Mouse (Mus musculus): ENCODE measurements around the gene Clic5. TPM values are rescaled to one million over a fixed set of nuclear protein-coding genes. Genes with fewer than 3 reads are reported as not detected.

Clic5 gene
- polyA plus RNA-seq, 1 experiment: 26.7 TPM

DNA sequence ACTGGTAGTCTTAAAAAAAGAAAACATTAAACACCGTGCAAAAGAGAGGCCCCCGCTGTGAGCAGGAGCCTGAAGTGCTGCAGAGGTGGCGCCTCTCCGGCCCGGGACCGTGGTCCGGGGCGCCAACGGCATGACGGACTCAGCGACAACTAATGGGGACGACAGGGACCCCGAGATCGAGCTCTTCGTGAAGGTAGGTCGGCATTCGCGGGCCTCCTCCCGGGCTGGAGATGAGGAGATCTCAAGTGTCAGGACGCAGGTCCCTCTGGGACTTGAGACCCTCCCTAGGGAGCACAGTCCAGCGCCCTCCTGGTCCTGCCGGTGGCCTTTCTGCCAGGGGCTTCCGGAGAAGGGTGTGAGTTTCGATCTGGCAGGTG, 373 bp downstream of the Clic5 start:
- 1% methylated on average over 24 of the region's 24 CpGs for WGBS
- no peak; the same call in 1 of the 2 replicates for TF ChIP-seq POLR2A (IDR thresholded peaks at IDR 0.05; ENCODE audit: low read depth, low read length)
- H3K4me3 ChIP-seq (ENCODE audit: low read depth, low read length): peak overlapping the region; percentile 68
- peaks cover 25% of the 10 kb centered on the region for H3K4me1 ChIP-seq (ENCODE audit: control insufficient read depth, insufficient read depth, insufficient read length, low read length)
- H3K27ac ChIP-seq (ENCODE audit: insufficient read depth, low read depth, low read length): 0 out of 2 replicates have a peak overlapping the region, but pooled peaks have one; percentile 8
- H3K36me3 ChIP-seq (ENCODE audit: control insufficient read depth, insufficient read depth, low read length): peaks cover 4% of the 10 kb centered on the region; the same call in 1 of the 2 replicates
- no peaks in the 10 kb centered on the region for H3K27me3 ChIP-seq (ENCODE audit: control insufficient read depth, insufficient read depth, low read length)

GRCm38 (mm10) chr17:44189696-44190095, 1.3 kb downstream of the Clic5 start:
- H3K27me3 ChIP-seq (ENCODE audit: control insufficient read depth, insufficient read depth, low read length): no peaks in the 10 kb centered on the region
- no peak overlapping the region for H3K27ac ChIP-seq (ENCODE audit: insufficient read depth, low read depth, low read length)
- peaks cover 7% of the 10 kb centered on the region; the same call in 1 of the 2 replicates for H3K36me3 ChIP-seq (ENCODE audit: control insufficient read depth, insufficient read depth, low read length)
- peaks cover 28% of the 10 kb centered on the region for H3K4me1 ChIP-seq (ENCODE audit: control insufficient read depth, insufficient read depth, insufficient read length, low read length)
- TF ChIP-seq POLR2A (IDR thresholded peaks at IDR 0.05; ENCODE audit: low read depth, low read length) (no peak), CTCF (IDR thresholded peaks at IDR 0.05; ENCODE audit: extremely low read depth, insufficient read length, insufficient replicate concordance, low read depth, low read length) (no peak)
- H3K4me3 ChIP-seq (ENCODE audit: low read depth, low read length): peak overlapping the region; percentile 54
- WGBS: 11% methylated on average over 11 of the region's 11 CpGs

DNA sequence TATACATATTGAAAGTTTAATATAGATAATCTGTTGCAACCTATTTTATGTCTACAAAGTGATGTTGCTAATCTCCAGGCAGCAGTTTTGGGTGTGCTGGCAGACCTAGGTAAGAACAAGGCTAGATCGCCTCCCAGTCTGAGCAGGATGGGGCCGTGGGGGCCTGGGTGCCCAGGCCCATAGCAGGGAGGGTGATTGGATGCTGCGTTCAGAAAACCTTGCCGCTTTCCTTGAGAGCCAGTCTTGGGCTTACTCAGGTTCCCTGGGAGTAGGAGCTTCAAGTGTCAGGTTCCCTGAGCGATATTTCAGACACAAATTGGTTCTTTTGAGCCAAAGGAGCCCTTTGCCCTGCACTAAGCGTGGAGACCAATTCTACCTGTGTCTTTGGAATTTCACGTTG, 1.9 kb downstream of the Clic5 start:
- no peak overlapping the region for H3K4me3 ChIP-seq (ENCODE audit: low read depth, low read length)
- peaks cover 28% of the 10 kb centered on the region for H3K4me1 ChIP-seq (ENCODE audit: control insufficient read depth, insufficient read depth, insufficient read length, low read length)
- H3K36me3 ChIP-seq (ENCODE audit: control insufficient read depth, insufficient read depth, low read length): peaks cover 8% of the 10 kb centered on the region; the same call in 1 of the 2 replicates
- no peaks in the 10 kb centered on the region for H3K27me3 ChIP-seq (ENCODE audit: control insufficient read depth, insufficient read depth, low read length)
- no peak for TF ChIP-seq POLR2A (IDR thresholded peaks at IDR 0.05; ENCODE audit: low read depth, low read length)
- TF ChIP-seq CTCF (IDR thresholded peaks at IDR 0.05; ENCODE audit: extremely low read depth, insufficient read length, insufficient replicate concordance, low read depth, low read length): no peak
- WGBS: 83% methylated on average over 7 of the region's 7 CpGs
- no peak overlapping the region for H3K27ac ChIP-seq (ENCODE audit: insufficient read depth, low read depth, low read length)

DNA sequence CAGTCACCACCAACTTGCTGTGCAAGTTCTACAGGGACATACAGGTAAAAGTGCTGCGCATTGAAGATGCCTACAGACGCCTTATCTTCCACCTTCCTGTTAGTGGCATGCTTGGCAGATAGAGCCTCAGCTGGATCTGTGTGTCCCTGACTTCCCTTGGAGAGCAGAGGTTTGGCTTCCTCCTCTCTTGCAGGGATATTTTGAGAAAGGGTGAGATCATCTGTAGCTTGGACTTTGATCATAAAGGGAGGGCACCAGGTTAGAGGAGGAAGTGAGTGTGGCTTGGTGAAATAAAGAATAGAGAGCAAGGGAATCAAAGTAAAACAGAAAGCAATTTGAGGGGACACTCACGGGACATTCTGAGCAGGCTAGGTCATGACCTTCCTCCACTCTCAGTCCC, 4.6 kb downstream of the Clic5 start:
- H3K36me3 ChIP-seq (ENCODE audit: control insufficient read depth, insufficient read depth, low read length): peaks cover 8% of the 10 kb centered on the region; the same call in 1 of the 2 replicates
- TF ChIP-seq CTCF (IDR thresholded peaks at IDR 0.05; ENCODE audit: extremely low read depth, insufficient read length, insufficient replicate concordance, low read depth, low read length) (no peak), POLR2A (IDR thresholded peaks at IDR 0.05; ENCODE audit: low read depth, low read length) (no peak)
- peaks cover 28% of the 10 kb centered on the region for H3K4me1 ChIP-seq (ENCODE audit: control insufficient read depth, insufficient read depth, insufficient read length, low read length)
- no peak overlapping the region for H3K4me3 ChIP-seq (ENCODE audit: low read depth, low read length)
- peak overlapping the region; percentile 87 for H3K27ac ChIP-seq (ENCODE audit: insufficient read depth, low read depth, low read length)
- 24% methylated on average over 3 of the region's 3 CpGs for WGBS
- no peaks in the 10 kb centered on the region for H3K27me3 ChIP-seq (ENCODE audit: control insufficient read depth, insufficient read depth, low read length)

DNA sequence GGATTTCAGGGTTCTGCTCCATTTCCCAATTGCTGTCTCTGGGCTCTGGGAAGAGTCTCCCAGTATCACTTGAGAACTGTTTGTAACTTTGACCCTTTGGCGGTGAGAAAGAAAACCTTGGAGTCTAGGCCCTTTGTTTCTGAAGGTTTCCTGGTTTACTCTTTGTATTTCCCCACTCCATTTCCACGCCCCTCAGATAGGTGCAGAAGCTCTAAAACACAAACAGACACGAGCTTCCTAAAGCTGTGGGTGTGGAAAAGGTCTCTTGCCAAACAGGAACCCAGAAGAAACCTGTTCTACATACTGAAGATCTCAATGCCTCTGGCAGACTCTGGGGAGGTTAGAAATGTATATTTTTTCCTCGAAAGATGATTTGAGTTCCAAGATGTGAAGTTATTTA, 10.8 kb downstream of the Clic5 start:
- H3K4me1 ChIP-seq (ENCODE audit: control insufficient read depth, insufficient read depth, insufficient read length, low read length): peaks cover 29% of the 10 kb centered on the region; the same call in 1 of the 2 replicates
- no peaks in the 10 kb centered on the region for H3K27me3 ChIP-seq (ENCODE audit: control insufficient read depth, insufficient read depth, low read length)
- WGBS: 26% methylated on average over 4 of the region's 4 CpGs
- 0 out of 2 replicates have a peak, but pooled peaks cover 2% of the 10 kb centered on the region for H3K36me3 ChIP-seq (ENCODE audit: control insufficient read depth, insufficient read depth, low read length)
- TF ChIP-seq CTCF (IDR thresholded peaks at IDR 0.05; ENCODE audit: extremely low read depth, insufficient read length, insufficient replicate concordance, low read depth, low read length): no peak
- no peak for TF ChIP-seq POLR2A (IDR thresholded peaks at IDR 0.05; ENCODE audit: low read depth, low read length)
- no peak overlapping the region for H3K4me3 ChIP-seq (ENCODE audit: low read depth, low read length)
- peak overlapping the region; percentile 76 for H3K27ac ChIP-seq (ENCODE audit: insufficient read depth, low read depth, low read length)

DNA sequence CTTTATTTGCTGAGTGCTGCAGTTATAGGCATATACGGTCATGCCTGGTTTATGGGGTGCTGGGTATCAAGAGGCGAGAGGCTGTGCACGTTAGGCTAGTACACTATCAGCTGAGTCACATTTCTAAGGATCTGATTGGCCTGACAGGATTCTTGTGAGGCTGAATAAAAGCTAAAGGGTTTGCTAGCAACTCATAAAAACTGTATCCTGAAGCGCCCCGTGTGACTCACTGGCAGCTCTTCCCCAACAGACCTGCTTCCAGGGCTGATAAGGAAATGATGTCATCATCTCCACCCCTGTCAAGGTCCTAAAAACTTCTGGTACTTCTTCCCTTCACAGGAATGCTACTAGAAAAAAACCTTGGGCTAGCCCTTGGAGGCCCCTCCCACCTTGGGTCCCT, 14.6 kb downstream of the Clic5 start:
- no peak overlapping the region for H3K27ac ChIP-seq (ENCODE audit: insufficient read depth, low read depth, low read length)
- 33% methylated on average over 5 of the region's 5 CpGs for WGBS
- H3K4me1 ChIP-seq (ENCODE audit: control insufficient read depth, insufficient read depth, insufficient read length, low read length): peaks cover 29% of the 10 kb centered on the region; the same call in 1 of the 2 replicates
- H3K36me3 ChIP-seq (ENCODE audit: control insufficient read depth, insufficient read depth, low read length): no peaks in the 10 kb centered on the region; the same call in 1 of the 2 replicates
- no peaks in the 10 kb centered on the region for H3K27me3 ChIP-seq (ENCODE audit: control insufficient read depth, insufficient read depth, low read length)
- TF ChIP-seq POLR2A (IDR thresholded peaks at IDR 0.05; ENCODE audit: low read depth, low read length): no peak
- no peak for TF ChIP-seq CTCF (IDR thresholded peaks at IDR 0.05; ENCODE audit: extremely low read depth, insufficient read length, insufficient replicate concordance, low read depth, low read length)
- H3K4me3 ChIP-seq (ENCODE audit: low read depth, low read length): no peak overlapping the region

DNA sequence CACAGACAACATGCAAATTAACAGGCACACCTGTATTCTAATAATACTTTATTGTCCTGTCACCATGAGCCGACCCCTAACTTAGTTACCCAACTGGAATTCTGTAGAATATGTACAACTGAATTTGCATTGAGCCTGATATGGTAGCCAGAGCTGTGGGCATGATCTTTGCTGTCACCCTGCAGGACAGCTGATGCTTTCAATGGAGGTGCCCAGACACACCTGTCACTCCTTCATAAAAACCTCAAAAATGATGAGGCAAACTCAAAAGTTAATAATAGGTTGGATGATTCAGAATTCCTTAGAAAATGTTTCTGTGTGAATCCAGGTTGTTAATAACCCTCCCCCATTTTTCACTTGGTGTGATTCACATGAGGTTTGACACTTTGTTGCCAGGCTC, 16.4 kb downstream of the Clic5 start:
- no peaks in the 10 kb centered on the region for H3K27me3 ChIP-seq (ENCODE audit: control insufficient read depth, insufficient read depth, low read length)
- H3K36me3 ChIP-seq (ENCODE audit: control insufficient read depth, insufficient read depth, low read length): peaks cover 2% of the 10 kb centered on the region
- peaks cover 20% of the 10 kb centered on the region; the same call in 1 of the 2 replicates for H3K4me1 ChIP-seq (ENCODE audit: control insufficient read depth, insufficient read depth, insufficient read length, low read length)
- TF ChIP-seq POLR2A (IDR thresholded peaks at IDR 0.05; ENCODE audit: low read depth, low read length) (no peak), CTCF (IDR thresholded peaks at IDR 0.05; ENCODE audit: extremely low read depth, insufficient read length, insufficient replicate concordance, low read depth, low read length) (no peak)
- no peak overlapping the region for H3K4me3 ChIP-seq (ENCODE audit: low read depth, low read length)
- 53% methylated on average over 1 of the region's 1 CpGs for WGBS
- H3K27ac ChIP-seq (ENCODE audit: insufficient read depth, low read depth, low read length): no peak overlapping the region
